Mouse (Mus musculus): ENCODE data around the gene Urgcp.

The Urgcp gene

DNA sequence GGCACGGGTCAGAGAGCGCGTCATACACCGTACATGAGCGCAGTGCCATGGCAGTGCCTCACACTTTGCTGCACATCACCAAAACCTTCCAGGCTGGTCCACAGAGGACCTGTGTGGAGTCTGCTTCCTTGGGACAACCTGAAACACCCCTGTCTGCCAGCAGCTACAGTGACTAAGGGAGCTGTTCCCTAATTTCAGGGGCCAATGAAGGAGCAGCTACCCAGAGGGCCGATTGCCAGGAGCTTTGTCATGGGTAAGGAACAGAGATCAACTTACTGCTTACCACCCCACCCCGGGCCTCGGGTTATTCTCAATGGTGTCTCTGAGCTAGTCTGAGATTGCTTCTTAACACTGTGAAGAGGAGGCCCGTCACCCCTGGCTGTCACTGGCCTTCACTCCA, 47.0 kb downstream of the Urgcp start:
- no peak for DNase-seq (ENCODE audit: low spot score in 2 of 2)

GRCm38 (mm10) chr11:5707530-5708353, 54.4 kb downstream of the Urgcp start:
- peak; percentile 91 to 93 for DNase-seq (ENCODE audit: low spot score in 2 of 2)

GRCm38 (mm10) chr11:5706874-5707529, 55.2 kb downstream of the Urgcp start:
- peak in 1 of 2 experiments; percentile 55 for DNase-seq (ENCODE audit: low spot score in 2 of 2)

- DNase-seq (ENCODE audit: low spot score in 2 of 2) = peak in 1 of 2 experiments; percentile 26
These were observed 56.2 kb downstream of the Urgcp start for GRCm38 (mm10) chr11:5705972-5706371.

GRCm38 (mm10) chr11:5703341-5703740, 58.8 kb downstream of the Urgcp start:
- DNase-seq (ENCODE audit: low spot score in 2 of 2) = no peak

- DNase-seq (ENCODE audit: low spot score in 2 of 2) = peak in 1 of 2 experiments; percentile 13
These were observed 59.2 kb downstream of the Urgcp start for GRCm38 (mm10) chr11:5702957-5703332.

DNA sequence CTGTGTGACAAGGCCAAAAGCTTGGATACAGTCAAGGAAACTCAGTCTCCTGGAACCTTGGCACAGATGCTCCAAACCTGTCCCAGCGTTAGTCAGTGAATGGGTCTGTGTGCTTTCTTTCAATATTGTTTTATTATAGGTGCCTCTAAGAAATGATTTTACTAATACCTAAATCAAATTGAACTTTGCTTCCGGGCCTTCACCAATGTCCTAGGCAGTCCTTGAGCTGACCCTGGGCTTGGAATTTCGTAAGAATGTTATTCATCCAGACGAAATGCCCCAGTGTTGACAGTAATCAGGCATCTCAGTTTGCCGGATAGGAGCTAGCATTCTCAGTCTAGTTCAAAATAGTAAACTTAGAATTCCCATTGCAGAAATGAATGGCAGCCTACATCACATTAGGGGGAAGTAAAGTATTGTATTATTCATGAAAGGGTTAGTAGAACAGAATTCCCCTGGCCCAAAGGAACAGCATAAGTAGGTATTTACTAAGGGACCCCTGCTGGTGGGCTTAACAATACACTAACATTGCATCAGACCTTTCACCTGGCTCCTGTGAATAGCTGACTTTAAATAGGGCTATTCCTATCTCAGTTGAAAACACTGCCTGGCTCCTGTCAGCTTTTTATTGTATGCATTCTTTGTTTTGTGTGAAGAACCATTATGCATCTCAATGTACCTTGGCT, 59.8 kb downstream of the Urgcp start:
- peak in 1 of 2 experiments; percentile 11 for DNase-seq (ENCODE audit: low spot score in 2 of 2)

DNA sequence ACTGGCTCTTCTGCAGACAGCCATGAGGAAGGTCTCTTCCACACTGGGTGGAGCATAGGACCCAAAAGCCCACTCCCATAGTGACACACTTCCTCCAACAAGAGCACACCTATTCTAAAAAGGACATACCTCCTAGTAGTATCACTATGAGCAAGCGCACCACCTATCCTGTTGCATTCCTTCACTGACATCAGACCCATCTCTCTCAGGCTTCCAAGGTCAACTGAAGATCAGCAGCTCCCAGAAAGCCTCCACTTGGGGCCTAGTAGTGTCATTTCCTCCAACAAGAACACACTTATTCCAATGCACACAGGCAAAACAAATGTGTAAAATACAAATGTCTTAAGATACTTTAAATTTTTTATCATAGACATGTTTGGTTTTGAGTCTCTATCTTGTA, 60.4 kb downstream of the Urgcp start:
- peak in 1 of 2 experiments; percentile 13 for DNase-seq (ENCODE audit: low spot score in 2 of 2)

DNA sequence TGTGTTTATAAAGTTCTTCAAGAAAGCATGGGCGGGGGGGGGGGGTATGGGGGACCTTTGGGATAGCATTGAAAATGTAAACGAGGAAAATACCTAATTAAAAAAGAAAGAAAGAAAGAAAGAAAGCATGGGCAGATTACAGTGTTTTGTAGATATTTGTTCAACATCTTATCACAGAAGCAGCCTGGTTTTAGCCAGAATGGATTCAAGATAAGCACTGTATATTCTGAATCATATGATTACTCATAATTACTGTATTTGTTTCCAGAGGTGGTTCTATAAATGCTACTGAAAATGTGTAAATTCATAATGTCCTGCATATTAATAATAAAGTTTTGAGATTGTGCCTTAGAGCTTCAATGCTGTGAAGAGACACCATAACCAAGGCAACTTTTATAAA, 60.9 kb downstream of the Urgcp start:
- no peak for DNase-seq (ENCODE audit: low spot score in 2 of 2)

DNA sequence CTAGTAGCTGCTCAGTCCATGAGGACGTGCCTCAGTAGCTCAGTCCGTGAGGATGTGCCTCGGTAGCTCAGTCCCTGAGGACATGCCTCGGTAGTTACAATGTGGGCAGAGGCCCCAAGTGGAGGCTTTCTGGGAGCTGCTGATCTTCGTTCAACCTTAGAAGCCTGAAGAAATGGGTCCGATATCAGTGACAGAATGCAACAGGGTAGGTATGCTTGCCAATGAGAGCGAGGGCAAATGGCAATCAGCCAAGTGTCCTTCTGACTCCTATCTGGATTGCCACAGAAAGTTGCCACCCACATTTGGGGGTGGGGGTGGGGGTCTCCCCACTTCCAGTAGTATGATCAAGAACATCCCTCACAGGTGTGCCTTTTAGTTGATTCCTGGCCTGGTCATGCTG, 61.4 kb downstream of the Urgcp start:
- DNase-seq (ENCODE audit: low spot score in 2 of 2) = peak in 1 of 2 experiments; percentile 33

GRCm38 (mm10) chr11:5691775-5692174, 70.4 kb downstream of the Urgcp start:
- DNase-seq (ENCODE audit: low spot score in 2 of 2) = peak in 1 of 2 experiments; percentile 68

- no peak for DNase-seq (ENCODE audit: low spot score in 2 of 2)
These were observed 77.9 kb downstream of the Urgcp start for GRCm38 (mm10) chr11:5684283-5684682.

GRCm38 (mm10) chr11:5682541-5682940, 79.6 kb downstream of the Urgcp start:
- no peak for DNase-seq (ENCODE audit: low spot score in 2 of 2)

Data from right cerebral cortex, postnatal 10 days (tissue).